Mouse (Mus musculus) intestine, postnatal 0 days (tissue): ENCODE data around the gene Vhl. TPM values are rescaled to one million over a fixed set of nuclear protein-coding genes. Genes with fewer than 3 reads are reported as not detected.

ENCODE experiments used
- ATAC-seq: fragments of 200-750 bp; cut with Nextera tagmentation; 2 replicates; pipeline ENCODE4 v1.8.0; 2017; ENCODE audit warnings: mild to moderate bottlenecking, moderate TSS enrichment, moderate library complexity
- H3K27ac ChIP-seq: fragments of 300-500 bp; sonication (generic); 2 replicates; pipeline ENCODE4 v1.5.1; 2014; ENCODE audit warnings: mild to moderate bottlenecking, low read depth, low read length, moderate library complexity
- H3K27me3 ChIP-seq: fragments of 300-500 bp; sonication (generic); replicated peaks from 2 replicates; pipeline ENCODE4 v1.6.1; 2014; ENCODE audit warnings: low read length, mixed read lengths; ENCODE audit not compliant: control insufficient read depth, insufficient read depth
- H3K36me3 ChIP-seq: fragments of 300-500 bp; sonication (generic); 2 replicates; pipeline ENCODE4 v1.6.1; 2014; ENCODE audit warnings: mild to moderate bottlenecking, moderate library complexity; ENCODE audit not compliant: control insufficient read depth, insufficient read depth
- H3K4me1 ChIP-seq: fragments of 300-500 bp; sonication (generic); replicated peaks from 2 replicates; pipeline ENCODE4 v1.6.1; 2014; ENCODE audit warnings: antibody characterized with exemption, low read length, mixed read lengths; ENCODE audit not compliant: control insufficient read depth, insufficient read depth
- H3K4me2 ChIP-seq: fragments of 300-500 bp; sonication (generic); replicated peaks from 2 replicates; pipeline ENCODE4 v1.6.1; 2014; ENCODE audit warnings: low read depth, mild to moderate bottlenecking, moderate library complexity
- H3K4me3 ChIP-seq: fragments of 300-500 bp; sonication (generic); 2 replicates; pipeline ENCODE4 v1.5.1; 2014; ENCODE audit warnings: low read depth, low read length
- H3K9ac ChIP-seq: fragments of 300-500 bp; sonication (generic); 2 replicates; pipeline ENCODE4 v1.6.1; 2014; ENCODE audit warnings: mild to moderate bottlenecking, low read depth, low read length
- H3K9me3 ChIP-seq: fragments of 300-500 bp; sonication (generic); 2 replicates; pipeline ENCODE4 v1.6.1; 2016; ENCODE audit warnings: mixed run types; ENCODE audit not compliant: control insufficient read depth
- CTCF ChIP-seq: sonication (generic); IDR thresholded peaks from 2 replicates; pipeline ENCODE4 v1.5.1; 2016; ENCODE audit warnings: low read depth, mild to moderate bottlenecking, control low read depth, antibody characterized with exemption, moderate library complexity
- WGBS: fragments of 180-500 bp; shearing (Covaris S2); extraction: QIAGEN DNeasy Blood & Tissue Kit; methylation state at CpG from one replicate; pipeline ENCODE4 v1.1.7; 2014; 5-methylcytosine and 5-hydroxymethylcytosine counted together
- polyA plus RNA-seq: library from polyadenylated mRNA; unstranded; fragments of >200 nt; fragmentation: Nextera tagmentation; extraction: Ambion mirVana; gene quantifications from 2 replicates; pipeline ENCODE4 v1.2.1, GENCODE M21; 2015

Vhl gene
- polyA plus RNA-seq, 1 experiment from 2014 or later = 20.6 TPM

- H3K9ac ChIP-seq = no peak overlapping the region
- 0 out of 2 replicates have a peak, but pooled peaks cover 4% of the 10 kb centered on the region for H3K4me1 ChIP-seq
- H3K27ac ChIP-seq = no peak overlapping the region
- 74% methylated on average over 3 of the region's 3 CpGs for WGBS
- no peaks in the 10 kb centered on the region for H3K9me3 ChIP-seq
- no peak overlapping the region for H3K4me3 ChIP-seq
- ATAC-seq = no peak
- H3K27me3 ChIP-seq = no peaks in the 10 kb centered on the region
- peaks cover 15% of the 10 kb centered on the region; the same call in 1 of the 2 replicates for H3K36me3 ChIP-seq
- H3K4me2 ChIP-seq = no peak overlapping the region
- TF ChIP-seq CTCF = no peak
Observed at GRCm38 (mm10) chr6:113655475-113655874, 31.7 kb downstream of the Vhl start.

GRCm38 (mm10) chr6:113656847-113657246 lies 33.1 kb downstream of the Vhl start:
- ATAC-seq = peak; percentile 56; the same call in 1 of the 2 replicates
- TF ChIP-seq CTCF = no peak
- Histone ChIP-seq H3K9ac (no peak overlapping the region), H3K4me3 (no peak overlapping the region), H3K4me2 (no peak overlapping the region), H3K27me3 (no peaks in the 10 kb centered on the region), H3K27ac (peak overlapping the region; percentile 5; the same call in 1 of the 2 replicates), H3K4me1 (0 out of 2 replicates have a peak, but pooled peaks cover 16% of the 10 kb centered on the region), H3K36me3 (peaks cover 15% of the 10 kb centered on the region; the same call in 1 of the 2 replicates), H3K9me3 (no peaks in the 10 kb centered on the region)
- WGBS = 49% methylated on average over 6 of the region's 6 CpGs

- WGBS = 61% methylated on average over 3 of the region's 3 CpGs
- no peaks in the 10 kb centered on the region for H3K27me3 ChIP-seq
- ATAC-seq = no peak
- no peak overlapping the region for H3K27ac ChIP-seq
- TF ChIP-seq CTCF = no peak
- H3K36me3 ChIP-seq = peaks cover 4% of the 10 kb centered on the region; the same call in 1 of the 2 replicates
- H3K4me2 ChIP-seq = no peak overlapping the region
- H3K4me3 ChIP-seq = no peak overlapping the region
- H3K9me3 ChIP-seq = no peaks in the 10 kb centered on the region
- peaks cover 19% of the 10 kb centered on the region; the same call in 1 of the 2 replicates for H3K4me1 ChIP-seq
- H3K9ac ChIP-seq = no peak overlapping the region
Observed at GRCm38 (mm10) chr6:113658226-113658625, 34.5 kb downstream of the Vhl start.

- no peak for ATAC-seq
- no peaks in the 10 kb centered on the region for H3K9me3 ChIP-seq
- 0 out of 2 replicates have a peak overlapping the region, but pooled peaks have one; percentile 1 for H3K27ac ChIP-seq
- no peak overlapping the region for H3K4me3 ChIP-seq
- H3K27me3 ChIP-seq = no peaks in the 10 kb centered on the region
- H3K4me1 ChIP-seq = peaks cover 19% of the 10 kb centered on the region; the same call in 1 of the 2 replicates
- H3K36me3 ChIP-seq = peaks cover 7% of the 10 kb centered on the region; the same call in 1 of the 2 replicates
- no peak overlapping the region for H3K4me2 ChIP-seq
- TF ChIP-seq CTCF = no peak
- no peak overlapping the region for H3K9ac ChIP-seq
- 60% methylated on average over 8 of the region's 8 CpGs for WGBS
Observed at GRCm38 (mm10) chr6:113659648-113660491, 36.1 kb downstream of the Vhl start.

GRCm38 (mm10) chr6:113660492-113661352 lies 37.0 kb downstream of the Vhl start:
- 57% methylated on average over 14 of the region's 14 CpGs for WGBS
- TF ChIP-seq CTCF = no peak
- no peak overlapping the region for H3K4me3 ChIP-seq
- H3K4me1 ChIP-seq = peaks cover 19% of the 10 kb centered on the region; the same call in 1 of the 2 replicates
- H3K36me3 ChIP-seq = peaks cover 7% of the 10 kb centered on the region; the same call in 1 of the 2 replicates
- ATAC-seq = no peak
- H3K27ac ChIP-seq = peak overlapping the region; percentile 50; the same call in 1 of the 2 replicates
- no peak overlapping the region for H3K9ac ChIP-seq
- H3K9me3 ChIP-seq = no peaks in the 10 kb centered on the region
- no peaks in the 10 kb centered on the region for H3K27me3 ChIP-seq
- H3K4me2 ChIP-seq = no peak overlapping the region
